Mouse (Mus musculus) stomach, postnatal 0 days (tissue): ENCODE measurements around the gene Pdk4. TPM values are rescaled to one million over a fixed set of nuclear protein-coding genes. Genes with fewer than 3 reads are reported as not detected.

Source experiments
- ATAC-seq: fragments of 200-750 bp; cut with Nextera tagmentation; 2 replicates; pipeline ENCODE4 v1.8.0; 2017; ENCODE audit not compliant: low FRiP score, low TSS enrichment
- DNase-seq: peaks from one replicate; pipeline ENCODE4 v3.0.0-alpha.2; 2016; ENCODE audit warnings: low spot score
- H3K27ac ChIP-seq: fragments of 300-500 bp; sonication (generic); replicated peaks from 2 replicates; pipeline ENCODE4 v1.5.1; 2014; ENCODE audit warnings: mild to moderate bottlenecking, control low read depth
- H3K27me3 ChIP-seq: fragments of 300-500 bp; sonication (generic); 2 replicates; pipeline ENCODE4 v1.6.1; 2014; ENCODE audit warnings: low read length; ENCODE audit not compliant: control insufficient read depth, insufficient read depth
- H3K36me3 ChIP-seq: fragments of 300-500 bp; sonication (generic); 2 replicates; pipeline ENCODE4 v1.6.1; 2014; ENCODE audit warnings: low read length, mixed read lengths; ENCODE audit not compliant: control insufficient read depth, insufficient read depth
- H3K4me1 ChIP-seq: fragments of 300-500 bp; sonication (generic); replicated peaks from 2 replicates; pipeline ENCODE4 v1.6.1; 2014; ENCODE audit warnings: antibody characterized with exemption; ENCODE audit not compliant: control insufficient read depth, insufficient read depth
- H3K4me2 ChIP-seq: fragments of 300-500 bp; sonication (generic); replicated peaks from 2 replicates; pipeline ENCODE4 v1.6.1; 2014; ENCODE audit warnings: low read depth, mild to moderate bottlenecking, control low read depth, moderate library complexity
- H3K4me3 ChIP-seq: fragments of 300-500 bp; sonication (generic); 2 replicates; pipeline ENCODE4 v1.5.1; 2014; ENCODE audit warnings: low read depth, low read length, control low read depth
- H3K9ac ChIP-seq: fragments of 300-500 bp; sonication (generic); 2 replicates; pipeline ENCODE4 v1.6.1; 2014; ENCODE audit warnings: mild to moderate bottlenecking, low read length, control low read depth, mixed read lengths
- H3K9me3 ChIP-seq: fragments of 300-500 bp; sonication (generic); 2 replicates; pipeline ENCODE4 v1.6.1; 2016; ENCODE audit warnings: low read length; ENCODE audit not compliant: control insufficient read depth
- CTCF ChIP-seq: IDR thresholded peaks from 2 replicates; pipeline ENCODE4 v1.5.1; 2016; ENCODE audit warnings: antibody characterized with exemption, low read depth, mild to moderate bottlenecking, moderate library complexity
- EP300 ChIP-seq: optimal IDR thresholded peaks from 2 replicates; pipeline ENCODE3; 2016; ENCODE audit warnings: antibody characterized with exemption
- WGBS: fragments of 180-500 bp; shearing (Covaris S2); extraction: QIAGEN DNeasy Blood & Tissue Kit; methylation state at CpG from one replicate; pipeline ENCODE4 v1.1.7; 2014; 5-methylcytosine and 5-hydroxymethylcytosine counted together
- polyA plus RNA-seq: library from polyadenylated mRNA; unstranded; fragments of >200 nt; fragmentation: Nextera tagmentation; extraction: Ambion mirVana; gene quantifications from 2 replicates; pipeline ENCODE4 v1.2.1, GENCODE M21; 2015

Gene Pdk4
- polyA plus RNA-seq, 1 experiment from 2014 or later: 18.9 TPM

DNA sequence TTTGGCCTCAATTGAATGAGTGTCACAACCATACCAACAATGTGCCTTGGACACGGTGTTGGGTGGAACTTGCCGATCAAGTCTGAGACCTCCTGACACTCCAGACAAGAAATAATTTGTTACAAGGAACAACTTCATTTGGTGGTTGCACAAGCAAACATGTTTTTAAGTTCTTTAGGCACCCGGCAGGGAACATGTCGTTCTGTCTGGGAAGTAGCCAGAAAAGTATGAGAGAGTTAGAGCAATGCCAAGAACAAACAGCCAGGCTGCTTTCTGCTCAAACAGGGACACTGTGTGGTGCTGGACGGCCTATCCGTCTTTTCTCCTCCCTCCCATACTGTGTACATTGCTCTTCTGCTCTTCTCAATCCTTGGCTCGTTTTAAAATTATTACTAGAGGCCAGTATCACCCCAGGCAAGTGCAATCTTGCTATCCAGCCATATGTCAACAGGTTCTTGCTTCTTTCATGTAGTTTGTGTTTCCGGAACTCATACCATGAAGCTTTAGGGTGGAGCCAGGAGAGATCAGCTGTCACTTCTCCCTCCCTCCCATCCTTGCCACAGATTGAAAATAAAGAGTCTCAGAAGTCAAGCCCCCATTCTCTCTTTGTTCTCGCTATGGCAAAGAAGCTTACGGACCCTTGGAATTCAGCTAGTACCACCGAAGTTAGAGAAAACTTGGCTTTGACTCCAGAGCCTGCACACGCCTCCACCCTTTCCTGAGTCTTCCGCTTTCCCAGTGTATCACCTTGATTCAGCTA, 52.8 kb downstream of the Pdk4 start:
- ATAC-seq (peak; percentile 70), DNase-seq (peak; percentile 44)
- peak overlapping the region; percentile 27 for H3K4me2 ChIP-seq
- H3K4me3 ChIP-seq: no peak overlapping the region
- peak overlapping the region; percentile 88 for H3K27ac ChIP-seq
- H3K4me1 ChIP-seq: peaks cover 2% of the 10 kb centered on the region; the same call in 1 of the 2 replicates
- no peak overlapping the region for H3K9ac ChIP-seq
- H3K36me3 ChIP-seq: no peaks in the 10 kb centered on the region
- WGBS: 14% methylated on average over 13 of the region's 13 CpGs
- TF ChIP-seq CTCF: peak; percentile 5; the same call in 1 of the 2 replicates
- peak; percentile 96 for TF ChIP-seq EP300
- no peaks in the 10 kb centered on the region for H3K9me3 ChIP-seq
- no peaks in the 10 kb centered on the region for H3K27me3 ChIP-seq

DNA sequence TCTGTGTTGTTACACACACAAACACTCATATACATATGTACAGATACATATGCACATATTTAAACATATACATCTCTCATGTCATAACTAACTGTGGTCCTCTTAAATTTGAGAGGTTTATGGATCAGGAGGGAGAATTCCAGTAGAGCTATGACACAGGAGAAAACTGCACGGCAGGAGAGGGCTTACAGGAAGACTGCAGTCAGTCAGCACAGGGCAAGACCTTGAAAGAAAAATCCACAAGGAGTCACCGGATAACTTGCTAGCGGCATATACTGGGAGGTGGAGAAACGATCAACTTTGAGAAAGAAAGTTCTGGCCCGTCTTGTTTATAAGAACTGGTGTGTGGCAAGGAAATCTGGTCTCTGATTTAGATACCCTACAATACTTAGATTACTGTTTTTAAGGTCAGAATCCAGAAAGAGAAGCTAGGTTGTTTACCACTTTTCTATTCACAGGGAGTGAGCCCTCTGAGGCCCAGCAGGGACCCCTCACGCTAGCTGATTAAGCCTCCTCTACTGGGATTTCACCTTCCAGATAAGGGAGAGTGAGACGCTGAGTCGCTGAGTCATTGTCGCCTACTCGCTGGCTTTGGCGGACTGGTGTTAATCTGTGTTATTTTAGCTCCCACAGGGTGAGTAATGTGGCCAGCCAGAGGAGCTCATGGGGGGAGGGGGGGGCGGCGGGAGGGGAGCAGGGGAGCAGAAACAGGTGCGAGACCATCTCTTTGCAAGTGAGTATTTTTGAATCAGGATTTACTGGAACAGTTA, 53.6 kb downstream of the Pdk4 start:
- peak; percentile 79 for DNase-seq
- peak; percentile 95 for ATAC-seq
- 8% methylated on average over 14 of the region's 14 CpGs for WGBS
- H3K9ac ChIP-seq: no peak overlapping the region
- no peaks in the 10 kb centered on the region for H3K9me3 ChIP-seq
- H3K4me1 ChIP-seq: peaks cover 2% of the 10 kb centered on the region; the same call in 1 of the 2 replicates
- no peaks in the 10 kb centered on the region for H3K27me3 ChIP-seq
- no peak overlapping the region for H3K4me3 ChIP-seq
- TF ChIP-seq CTCF (no peak), EP300 (no peak)
- H3K4me2 ChIP-seq: peak overlapping the region; percentile 27
- H3K36me3 ChIP-seq: no peaks in the 10 kb centered on the region
- H3K27ac ChIP-seq: peak overlapping the region; percentile 88

DNA sequence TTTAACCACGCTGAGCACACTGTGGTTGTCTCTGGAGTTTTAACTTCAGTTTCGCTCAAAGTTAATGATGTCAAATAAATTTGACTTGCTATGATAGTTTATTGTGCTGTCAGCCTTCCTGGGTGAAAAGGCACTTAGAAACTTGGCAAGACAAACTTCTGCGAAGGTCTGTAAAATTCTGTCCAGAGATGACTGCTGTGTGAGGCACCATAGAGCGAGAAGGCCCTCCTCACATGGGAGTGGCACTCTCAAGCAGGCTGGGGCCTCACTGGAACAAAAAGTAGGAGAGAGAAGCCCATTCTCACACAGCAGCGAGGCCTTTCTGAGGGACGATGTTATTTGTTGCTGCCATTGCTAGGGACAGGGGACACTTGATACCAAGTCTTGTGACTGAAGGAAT, 54.9 kb downstream of the Pdk4 start:
- Histone ChIP-seq H3K9me3 (no peaks in the 10 kb centered on the region), H3K9ac (no peak overlapping the region), H3K27ac (no peak overlapping the region), H3K36me3 (no peaks in the 10 kb centered on the region), H3K4me3 (no peak overlapping the region), H3K27me3 (no peaks in the 10 kb centered on the region), H3K4me1 (peaks cover 2% of the 10 kb centered on the region; the same call in 1 of the 2 replicates), H3K4me2 (no peak overlapping the region)
- TF ChIP-seq EP300 (no peak), CTCF (no peak)
- DNase-seq (no peak), ATAC-seq (no peak)
- WGBS: 69% methylated on average over 6 of the region's 6 CpGs

DNA sequence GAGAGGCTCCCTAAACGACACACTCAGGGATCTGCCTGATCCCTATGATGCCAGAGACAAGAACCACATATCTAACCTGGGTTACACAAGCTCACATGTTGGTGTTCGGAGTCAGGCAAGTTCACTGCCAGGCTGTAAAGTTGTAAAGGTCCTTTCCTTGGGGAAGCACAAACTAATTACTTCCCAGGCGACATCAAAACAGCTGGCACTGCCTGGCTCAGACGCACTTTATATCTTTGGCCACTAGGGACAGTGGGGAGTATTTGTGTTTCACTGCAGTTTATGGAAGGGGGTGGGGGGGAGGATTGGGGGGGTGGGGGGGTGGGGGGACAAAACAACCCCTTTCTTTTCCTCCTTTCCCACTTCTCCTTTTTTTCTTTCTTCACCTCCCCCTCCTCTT, 58.4 kb downstream of the Pdk4 start:
- Histone ChIP-seq H3K9ac (no peak overlapping the region), H3K4me3 (no peak overlapping the region), H3K9me3 (no peaks in the 10 kb centered on the region), H3K36me3 (no peaks in the 10 kb centered on the region), H3K4me1 (peaks cover 2% of the 10 kb centered on the region; the same call in 1 of the 2 replicates), H3K27ac (no peak overlapping the region), H3K4me2 (no peak overlapping the region), H3K27me3 (no peaks in the 10 kb centered on the region)
- peak; percentile 27 for DNase-seq
- 56% methylated on average over 4 of the region's 4 CpGs for WGBS
- TF ChIP-seq CTCF (peak; percentile 67), EP300 (no peak)
- ATAC-seq: no peak

DNA sequence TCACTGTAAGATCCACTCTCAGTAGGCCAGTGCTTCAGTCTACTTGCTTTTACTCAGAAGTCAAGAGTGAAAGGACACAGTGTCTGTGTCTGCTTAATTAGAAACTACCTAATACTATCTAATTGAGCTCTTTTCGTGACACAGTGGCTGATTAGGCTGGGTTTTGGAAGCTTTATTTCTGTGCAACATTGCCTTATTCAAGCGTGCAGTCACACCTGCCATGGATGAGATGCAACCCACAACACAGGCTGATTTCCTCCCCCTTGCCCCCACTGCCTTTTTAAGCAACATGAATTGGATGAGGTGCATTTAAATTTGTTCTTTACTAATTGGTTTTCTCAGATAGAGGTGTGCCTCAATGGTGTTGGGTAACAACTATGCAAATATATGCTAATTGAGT, 62.2 kb downstream of the Pdk4 start:
- WGBS: 89% methylated on average over 2 of the region's 2 CpGs
- no peaks in the 10 kb centered on the region for H3K27me3 ChIP-seq
- no peak for ATAC-seq
- DNase-seq: no peak
- no peak overlapping the region for H3K27ac ChIP-seq
- no peak overlapping the region for H3K4me3 ChIP-seq
- TF ChIP-seq EP300: no peak
- no peak for TF ChIP-seq CTCF
- H3K4me1 ChIP-seq: no peaks in the 10 kb centered on the region
- H3K36me3 ChIP-seq: no peaks in the 10 kb centered on the region
- H3K4me2 ChIP-seq: no peak overlapping the region
- no peaks in the 10 kb centered on the region for H3K9me3 ChIP-seq
- H3K9ac ChIP-seq: no peak overlapping the region

Other genes with a start within 250 kb of the Pdk4 start
- 27.2 and 30.2 TPM in 2 replicates for gene Pon3, start 240.0 kb downstream of the Pdk4 start, polyA plus RNA-seq
- gene Pon2, start 197.9 kb downstream of the Pdk4 start, polyA plus RNA-seq: 130 and 148 TPM in 2 replicates
- gene Asb4, start 112.9 kb downstream of the Pdk4 start, polyA plus RNA-seq: 1.1 and 1.5 TPM in 2 replicates
- 0.79 and 0.85 TPM in 2 replicates for gene Dync1i1, start 229.3 kb upstream of the Pdk4 start, polyA plus RNA-seq